Mouse (Mus musculus) hindbrain, embryonic 14.5 days (tissue): Measurements from ENCODE around the gene Sparc. TPM values are rescaled to one million over a fixed set of nuclear protein-coding genes. Genes with fewer than 3 reads are reported as not detected.

Experiments
- ATAC-seq: fragments of 200-750 bp; cut with Nextera tagmentation; 2 replicates; pipeline ENCODE4 v1.8.0; 2017; ENCODE audit warnings: moderate number of reproducible peaks, mild to moderate bottlenecking, moderate TSS enrichment, moderate library complexity; ENCODE audit not compliant: low FRiP score
- DNase-seq: peaks from one replicate; pipeline ENCODE4 v3.0.0-alpha.2; 2015; ENCODE audit warnings: low spot score
- H3K27ac ChIP-seq: fragments of 300-500 bp; sonication (generic); 2 replicates; pipeline ENCODE4 v1.5.1; 2014; ENCODE audit warnings: mild to moderate bottlenecking, moderate library complexity
- H3K27me3 ChIP-seq: fragments of 300-500 bp; sonication (generic); 2 replicates; pipeline ENCODE4 v1.6.1; 2014; ENCODE audit warnings: mild to moderate bottlenecking, low read length, mixed read lengths; ENCODE audit not compliant: control insufficient read depth, insufficient read depth
- H3K36me3 ChIP-seq: fragments of 300-500 bp; sonication (generic); replicated peaks from 2 replicates; pipeline ENCODE4 v1.6.1; 2014; ENCODE audit not compliant: control insufficient read depth, insufficient read depth
- H3K4me1 ChIP-seq: fragments of 300-500 bp; sonication (generic); replicated peaks from 2 replicates; pipeline ENCODE4 v1.6.1; 2014; ENCODE audit warnings: antibody characterized with exemption, low read length, mixed read lengths; ENCODE audit not compliant: control insufficient read depth, insufficient read depth
- H3K4me2 ChIP-seq: fragments of 300-500 bp; sonication (generic); replicated peaks from 2 replicates; pipeline ENCODE4 v1.6.1; 2014; ENCODE audit warnings: mild to moderate bottlenecking, moderate library complexity
- H3K4me3 ChIP-seq: fragments of 300-500 bp; sonication (generic); replicated peaks from 2 replicates; pipeline ENCODE4 v1.5.1; 2014; ENCODE audit warnings: mild to moderate bottlenecking, low read length
- H3K9ac ChIP-seq: fragments of 300-500 bp; sonication (generic); 2 replicates; pipeline ENCODE4 v1.6.1; 2014
- H3K9me3 ChIP-seq: fragments of 300-500 bp; sonication (generic); 2 replicates; pipeline ENCODE4 v1.6.1; 2016; ENCODE audit warnings: low read length; ENCODE audit not compliant: control insufficient read depth
- WGBS: fragments of 180-500 bp; shearing (Covaris S2); extraction: QIAGEN DNeasy Blood & Tissue Kit; methylation state at CpG from one replicate; pipeline ENCODE4 v1.1.7; 2014; 5-methylcytosine and 5-hydroxymethylcytosine counted together
- polyA plus RNA-seq: library from polyadenylated mRNA; unstranded; fragments of >200 nt; fragmentation: Nextera tagmentation; extraction: Ambion mirVana; gene quantifications from 2 replicates; pipeline ENCODE4 v1.2.1, GENCODE M21; 2014

The Sparc gene
- polyA plus RNA-seq, 1 experiment from 2014 or later = 583 TPM

DNA sequence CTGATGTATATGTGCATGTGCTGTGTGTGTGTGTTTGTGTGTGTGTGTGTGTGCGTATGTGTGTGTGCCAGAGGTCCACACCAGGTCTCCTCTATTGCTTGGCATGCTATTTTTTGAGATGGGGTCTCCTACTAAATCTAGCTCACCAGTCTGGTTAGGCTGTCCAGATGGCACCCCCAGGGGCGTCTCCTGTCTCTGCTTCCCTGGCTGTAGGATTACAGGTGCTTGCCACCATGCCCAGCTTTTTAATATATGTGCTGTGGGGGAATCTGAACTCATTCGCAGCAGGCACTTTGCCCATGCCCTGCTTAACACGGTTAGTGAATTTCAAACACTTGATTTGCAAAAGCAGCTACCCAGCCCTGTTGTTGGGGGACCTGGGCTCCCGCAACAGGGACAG is 57.1 kb downstream of the Sparc start:
- Histone ChIP-seq H3K36me3 (no peaks in the 10 kb centered on the region), H3K9me3 (no peaks in the 10 kb centered on the region), H3K27ac (no peak overlapping the region), H3K4me2 (no peak overlapping the region), H3K27me3 (no peaks in the 10 kb centered on the region), H3K4me1 (no peaks in the 10 kb centered on the region), H3K9ac (no peak overlapping the region), H3K4me3 (no peak overlapping the region)
- WGBS = 78% methylated on average over 5 of the region's 5 CpGs
- no peak for DNase-seq
- ATAC-seq = no peak

GRCm38 (mm10) chr11:55365242-55365641 is 57.7 kb downstream of the Sparc start:
- ATAC-seq (no peak), DNase-seq (no peak)
- Histone ChIP-seq H3K4me1 (no peaks in the 10 kb centered on the region), H3K4me3 (no peak overlapping the region), H3K9me3 (no peaks in the 10 kb centered on the region), H3K27ac (no peak overlapping the region), H3K27me3 (no peaks in the 10 kb centered on the region), H3K36me3 (no peaks in the 10 kb centered on the region), H3K9ac (no peak overlapping the region), H3K4me2 (no peak overlapping the region)
- 60% methylated on average over 4 of the region's 4 CpGs for WGBS

DNA sequence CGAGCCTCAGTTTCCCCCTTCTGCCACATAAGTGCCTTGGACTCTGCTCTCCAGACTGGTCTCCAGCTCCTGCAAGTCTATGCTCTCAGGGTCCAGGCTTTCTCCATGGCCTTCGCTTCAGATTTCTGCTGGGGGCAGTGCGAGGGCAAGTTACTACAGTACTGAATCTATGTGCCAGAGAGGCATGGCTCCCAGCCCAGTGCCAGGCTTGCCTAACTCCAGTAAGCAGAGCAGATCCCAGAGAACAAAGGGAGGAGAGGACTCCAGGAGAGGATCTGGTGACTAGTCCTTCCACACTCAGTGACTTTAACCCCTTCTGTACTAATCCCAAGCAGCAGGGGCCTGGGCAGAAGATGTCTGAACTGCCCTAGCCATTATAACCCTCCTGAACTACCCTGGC is 58.3 kb downstream of the Sparc start:
- Histone ChIP-seq H3K4me1 (no peaks in the 10 kb centered on the region), H3K27ac (no peak overlapping the region), H3K36me3 (no peaks in the 10 kb centered on the region), H3K4me3 (no peak overlapping the region), H3K9ac (no peak overlapping the region), H3K9me3 (no peaks in the 10 kb centered on the region), H3K4me2 (no peak overlapping the region), H3K27me3 (no peaks in the 10 kb centered on the region)
- DNase-seq (no peak), ATAC-seq (no peak)
- WGBS = 86% methylated on average over 3 of the region's 3 CpGs

DNA sequence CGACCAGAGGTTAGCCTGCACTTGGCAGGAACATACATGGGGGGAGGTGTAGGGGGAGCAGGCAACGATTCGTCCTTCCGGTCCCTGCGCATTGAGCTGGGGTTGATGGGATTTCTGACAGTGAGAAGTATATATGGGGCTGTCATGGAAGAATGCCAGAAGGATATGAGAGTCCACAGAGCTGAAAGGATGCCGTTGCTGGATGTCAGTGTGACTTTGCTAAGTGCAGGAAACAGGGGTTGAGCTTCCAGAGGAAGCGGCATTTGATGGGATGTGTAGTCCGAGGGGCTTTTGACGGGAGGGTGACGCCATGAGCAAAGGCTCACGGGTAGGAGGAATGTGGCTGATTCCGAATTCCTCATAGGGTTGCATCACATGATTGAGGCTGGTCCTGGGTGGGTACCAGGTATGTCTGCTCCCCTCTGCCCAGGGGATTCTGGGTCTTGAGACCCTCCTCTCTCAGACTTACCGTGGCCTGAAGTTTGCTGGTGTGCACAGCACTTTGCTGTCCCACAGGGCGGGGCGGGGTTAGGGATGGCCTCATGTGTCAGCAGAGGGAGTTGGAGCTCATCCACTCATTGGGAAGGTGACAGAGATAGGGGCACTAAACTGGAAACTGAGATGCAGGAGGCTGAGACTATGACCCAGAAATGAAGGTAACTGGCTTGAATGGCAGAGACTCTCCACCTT is 64.7 kb downstream of the Sparc start:
- Histone ChIP-seq H3K4me1 (no peaks in the 10 kb centered on the region), H3K9ac (no peak overlapping the region), H3K9me3 (no peaks in the 10 kb centered on the region), H3K4me3 (no peak overlapping the region), H3K4me2 (no peak overlapping the region), H3K36me3 (no peaks in the 10 kb centered on the region), H3K27me3 (no peaks in the 10 kb centered on the region), H3K27ac (no peak overlapping the region)
- DNase-seq = no peak
- ATAC-seq = no peak
- WGBS = 78% methylated on average over 15 of the region's 15 CpGs

GRCm38 (mm10) chr11:55356846-55357245 is 66.1 kb downstream of the Sparc start:
- no peaks in the 10 kb centered on the region for H3K4me1 ChIP-seq
- no peaks in the 10 kb centered on the region for H3K9me3 ChIP-seq
- H3K4me2 ChIP-seq = no peak overlapping the region
- ATAC-seq (no peak), DNase-seq (no peak)
- no peaks in the 10 kb centered on the region for H3K27me3 ChIP-seq
- no peak overlapping the region for H3K27ac ChIP-seq
- 90% methylated on average over 2 of the region's 2 CpGs for WGBS
- H3K4me3 ChIP-seq = no peak overlapping the region
- H3K9ac ChIP-seq = no peak overlapping the region
- H3K36me3 ChIP-seq = no peaks in the 10 kb centered on the region

Other genes starting within 250 kb of the Sparc start
- 0.70 and 0.99 TPM in 2 replicates for gene Slc36a2, start 238.1 kb downstream of the Sparc start, polyA plus RNA-seq
- gene Slc36a1, start 218.8 kb downstream of the Sparc start, polyA plus RNA-seq = 4.8 and 5.2 TPM in 2 replicates
- 0.23 and 0.31 TPM in 2 replicates for gene Fat2, start 86.6 kb downstream of the Sparc start, polyA plus RNA-seq
- 259 and 340 TPM in 2 replicates for gene Atox1, start 38.1 kb upstream of the Sparc start, polyA plus RNA-seq
- 99.5 and 102 TPM in 2 replicates for gene G3bp1, start 46.5 kb upstream of the Sparc start, polyA plus RNA-seq
- gene Glra1, start 185.0 kb upstream of the Sparc start, polyA plus RNA-seq = 1.7 and 2.5 TPM in 2 replicates